Mouse (Mus musculus): Measurements from ENCODE around the gene Slc25a18.

DNA sequence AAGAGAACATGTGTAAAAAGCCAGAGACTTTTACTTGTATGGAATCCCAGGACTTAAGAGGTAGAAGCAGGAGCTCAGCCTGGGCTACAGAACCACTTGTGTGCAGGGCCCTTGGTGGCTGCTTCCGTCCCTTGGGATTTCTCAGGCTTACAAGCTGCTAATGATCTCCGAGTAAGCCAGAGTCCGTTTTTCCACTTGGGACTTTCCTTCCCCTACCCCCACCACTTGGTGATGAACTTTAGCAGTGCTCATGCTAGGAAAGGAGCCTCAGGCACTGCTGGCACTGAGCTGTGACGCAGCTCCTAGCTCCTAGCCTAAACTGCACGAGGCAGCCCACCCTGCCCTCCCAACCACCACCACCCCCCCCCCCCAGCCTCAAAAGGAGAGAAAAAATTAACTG is 17.3 kb downstream of the Slc25a18 start:
- TF ChIP-seq POLR2A (IDR thresholded peaks at IDR 0.05; ENCODE audit: borderline replicate concordance, insufficient read depth, low read length): no peak
- TF ChIP-seq CTCF (IDR thresholded peaks at IDR 0.05; ENCODE audit: borderline replicate concordance, insufficient read depth, low read depth, low read length): no peak

All from cerebellum, adult 2 months (tissue).